Mouse (Mus musculus): ENCODE measurements at regions not wholly inside any gene's neighbourhood (a gene's known extent, or its start where the extent isn't known, plus 50 kb on each side); places are given as distances from the start of the nearest gene placed in this dataset.
A peak's percentile ranks its signal among the peaks of the same experiment; 100 is the strongest.

- H3K4me3 ChIP-seq (ENCODE audit: low read length): no peak overlapping the region
- H3K9ac ChIP-seq (ENCODE audit: low read depth, low read length): no peak overlapping the region
- H3K4me2 ChIP-seq (replicated peaks; ENCODE audit: low read depth, low read length): no peak overlapping the region
- no peaks in the 10 kb centered on the region for H3K4me1 ChIP-seq (ENCODE audit: control insufficient read depth, insufficient read depth, low read length)
- ATAC-seq (ENCODE audit: low FRiP score, low TSS enrichment): no peak
- no peaks in the 10 kb centered on the region for H3K27me3 ChIP-seq (ENCODE audit: control insufficient read depth, insufficient read depth, low read length)
- no peak overlapping the region for H3K27ac ChIP-seq (ENCODE audit: low read depth, low read length)
- H3K36me3 ChIP-seq (ENCODE audit: control insufficient read depth, insufficient read depth, low read length): no peaks in the 10 kb centered on the region
- H3K9me3 ChIP-seq (ENCODE audit: control insufficient read depth, low read length): no peaks in the 10 kb centered on the region
- 78% methylated on average over 8 of the region's 8 CpGs for WGBS
Observed at GRCm38 (mm10) chr4:57362652-57363051, 61.0 kb upstream of the Ptpn3 start.

GRCm38 (mm10) chr4:57369736-57370373 is 64.2 kb upstream of the Palm2 start:
- H3K36me3 ChIP-seq (ENCODE audit: control insufficient read depth, insufficient read depth, low read length): no peaks in the 10 kb centered on the region
- H3K27me3 ChIP-seq (ENCODE audit: control insufficient read depth, insufficient read depth, low read length): no peaks in the 10 kb centered on the region
- H3K4me3 ChIP-seq (ENCODE audit: low read length): no peak overlapping the region
- WGBS: 21% methylated on average over 12 of the region's 12 CpGs
- H3K27ac ChIP-seq (ENCODE audit: low read depth, low read length): no peak overlapping the region
- ATAC-seq (ENCODE audit: low FRiP score, low TSS enrichment): peak; percentile 89
- H3K4me1 ChIP-seq (ENCODE audit: control insufficient read depth, insufficient read depth, low read length): no peaks in the 10 kb centered on the region
- H3K9me3 ChIP-seq (ENCODE audit: control insufficient read depth, low read length): no peaks in the 10 kb centered on the region
- no peak overlapping the region for H3K9ac ChIP-seq (ENCODE audit: low read depth, low read length)
- H3K4me2 ChIP-seq (replicated peaks; ENCODE audit: low read depth, low read length): no peak overlapping the region

- no peaks in the 10 kb centered on the region for H3K36me3 ChIP-seq (ENCODE audit: control insufficient read depth, insufficient read depth, low read length)
- H3K27ac ChIP-seq (ENCODE audit: low read depth, low read length): no peak overlapping the region
- H3K9me3 ChIP-seq (ENCODE audit: control insufficient read depth, low read length): no peaks in the 10 kb centered on the region
- no peak overlapping the region for H3K9ac ChIP-seq (ENCODE audit: low read depth, low read length)
- H3K27me3 ChIP-seq (ENCODE audit: control insufficient read depth, insufficient read depth, low read length): no peaks in the 10 kb centered on the region
- peak; percentile 81 for ATAC-seq (ENCODE audit: low FRiP score, low TSS enrichment)
- no peak overlapping the region for H3K4me3 ChIP-seq (ENCODE audit: low read length)
- H3K4me1 ChIP-seq (ENCODE audit: control insufficient read depth, insufficient read depth, low read length): no peaks in the 10 kb centered on the region
- 21% methylated on average over 5 of the region's 5 CpGs for WGBS
- no peak overlapping the region for H3K4me2 ChIP-seq (replicated peaks; ENCODE audit: low read depth, low read length)
Observed at GRCm38 (mm10) chr4:57377872-57378271, 56.2 kb upstream of the Palm2 start.

DNA sequence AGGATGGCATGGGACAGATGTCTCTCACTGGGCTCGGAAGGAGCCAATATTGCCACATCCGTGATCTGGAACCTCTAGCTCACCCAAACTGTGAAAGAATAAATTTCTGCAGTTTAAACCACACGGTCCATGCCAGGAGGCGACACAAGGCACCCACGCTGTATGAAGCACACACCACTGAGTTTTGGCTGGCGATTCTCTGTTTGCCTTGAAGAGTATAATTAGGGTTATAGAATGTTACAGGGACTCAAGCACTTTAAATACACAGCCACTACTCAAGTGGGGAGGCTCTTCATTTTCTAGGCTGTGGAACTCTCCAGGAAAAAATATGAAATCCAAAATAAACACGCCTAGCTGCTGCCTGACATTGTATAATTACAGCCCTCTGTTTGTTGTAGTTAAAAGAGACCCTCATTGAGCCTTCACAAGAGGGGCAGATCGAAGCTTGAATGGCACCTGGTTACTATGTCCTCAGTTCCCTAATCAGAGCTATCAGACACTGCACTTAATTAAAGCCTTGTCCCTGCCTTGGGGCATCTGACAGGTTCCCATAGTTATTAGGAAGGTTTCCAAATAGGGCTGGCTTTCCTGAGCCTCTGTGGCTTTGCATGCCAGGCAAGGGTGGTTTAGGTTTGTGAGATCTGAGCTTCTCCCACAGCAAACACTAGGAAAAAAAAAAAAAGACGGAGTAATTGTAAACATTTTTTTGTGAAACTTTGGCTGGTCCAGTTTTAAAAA is 53.8 kb upstream of the Palm2 start:
- no peak overlapping the region for H3K4me3 ChIP-seq (ENCODE audit: low read length)
- no peaks in the 10 kb centered on the region for H3K27me3 ChIP-seq (ENCODE audit: control insufficient read depth, insufficient read depth, low read length)
- H3K9ac ChIP-seq (ENCODE audit: low read depth, low read length): no peak overlapping the region
- no peak overlapping the region for H3K27ac ChIP-seq (ENCODE audit: low read depth, low read length)
- no peaks in the 10 kb centered on the region for H3K36me3 ChIP-seq (ENCODE audit: control insufficient read depth, insufficient read depth, low read length)
- no peaks in the 10 kb centered on the region for H3K4me1 ChIP-seq (ENCODE audit: control insufficient read depth, insufficient read depth, low read length)
- WGBS: 87% methylated on average over 9 of the region's 9 CpGs
- H3K9me3 ChIP-seq (ENCODE audit: control insufficient read depth, low read length): no peaks in the 10 kb centered on the region
- no peak overlapping the region for H3K4me2 ChIP-seq (replicated peaks; ENCODE audit: low read depth, low read length)
- ATAC-seq (ENCODE audit: low FRiP score, low TSS enrichment): no peak

DNA sequence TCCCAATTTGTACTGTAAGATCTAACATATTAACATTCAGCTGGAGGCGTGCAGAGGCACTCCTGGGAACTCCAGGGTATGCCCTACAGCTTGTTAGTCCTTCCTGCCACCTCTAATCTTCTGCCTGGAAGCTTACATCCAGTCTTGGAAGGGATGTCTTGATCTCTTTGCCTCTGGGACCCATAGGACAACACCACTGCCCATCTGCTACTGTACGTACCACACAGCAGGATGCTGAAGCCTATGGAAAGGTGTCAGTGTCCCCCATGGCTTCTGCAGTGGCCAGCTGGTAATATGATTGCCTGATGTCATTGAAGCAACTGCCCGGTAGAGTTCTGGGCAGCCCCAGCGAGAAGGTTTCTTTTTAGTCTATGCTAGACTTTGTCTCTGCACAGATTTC is 52.7 kb upstream of the Palm2 start:
- Histone ChIP-seq H3K27me3 (ENCODE audit: control insufficient read depth, insufficient read depth, low read length) (no peaks in the 10 kb centered on the region), H3K27ac (ENCODE audit: low read depth, low read length) (no peak overlapping the region), H3K9me3 (ENCODE audit: control insufficient read depth, low read length) (no peaks in the 10 kb centered on the region), H3K36me3 (ENCODE audit: control insufficient read depth, insufficient read depth, low read length) (no peaks in the 10 kb centered on the region), H3K4me1 (ENCODE audit: control insufficient read depth, insufficient read depth, low read length) (no peaks in the 10 kb centered on the region), H3K4me3 (ENCODE audit: low read length) (no peak overlapping the region), H3K4me2 (replicated peaks; ENCODE audit: low read depth, low read length) (no peak overlapping the region), H3K9ac (ENCODE audit: low read depth, low read length) (no peak overlapping the region)
- 88% methylated on average over 4 of the region's 4 CpGs for WGBS
- no peak for ATAC-seq (ENCODE audit: low FRiP score, low TSS enrichment)

Measured in kidney, embryonic 14.5 days (tissue).